Mouse (Mus musculus): ENCODE results near the gene Wdr70. TPM values are rescaled to one million over a fixed set of nuclear protein-coding genes. Genes with fewer than 3 reads are reported as not detected.

Gene Wdr70
- polyA plus RNA-seq, 1 experiment = 23.9 TPM

GRCm38 (mm10) chr15:7956899-7957298 lies 142.1 kb downstream of the Wdr70 start:
- Histone ChIP-seq H3K9me3 (no peaks in the 10 kb centered on the region), H3K4me3 (replicated peaks) (no peak overlapping the region), H3K36me3 (replicated peaks; ENCODE audit: low read length) (no peaks in the 10 kb centered on the region), H3K4me1 (no peaks in the 10 kb centered on the region), H3K27me3 (replicated peaks) (no peaks in the 10 kb centered on the region)
- no peak for TF ChIP-seq FLI1 (IDR thresholded peaks at IDR 0.05; ENCODE audit: low read length)
- no peak for TF ChIP-seq GATA1 (IDR thresholded peaks at IDR 0.05; ENCODE audit: borderline replicate concordance, low read length)

DNA sequence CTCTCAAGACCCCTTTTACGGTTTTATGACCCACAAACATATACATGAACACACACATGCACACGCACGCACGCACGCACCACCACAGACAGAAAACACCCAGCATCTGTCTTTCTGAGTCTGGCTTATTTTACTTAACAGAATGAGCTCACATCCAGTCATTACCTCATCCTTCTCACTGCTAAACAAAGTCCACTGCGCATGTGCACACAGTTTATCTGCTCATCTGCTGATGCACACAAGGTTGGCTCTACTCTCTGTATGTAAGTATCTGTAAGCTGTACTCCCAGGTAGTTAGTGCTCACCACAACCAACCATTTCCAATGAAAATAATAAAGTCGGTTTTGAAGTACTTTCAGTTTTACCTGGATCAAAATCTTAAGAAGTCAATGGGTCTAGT lies 148.4 kb downstream of the Wdr70 start:
- Histone ChIP-seq H3K4me1 (no peaks in the 10 kb centered on the region), H3K9me3 (no peaks in the 10 kb centered on the region), H3K27me3 (replicated peaks) (no peaks in the 10 kb centered on the region), H3K36me3 (replicated peaks; ENCODE audit: low read length) (no peaks in the 10 kb centered on the region), H3K4me3 (replicated peaks) (no peak overlapping the region)
- TF ChIP-seq GATA1 (IDR thresholded peaks at IDR 0.05; ENCODE audit: borderline replicate concordance, low read length) (no peak), FLI1 (IDR thresholded peaks at IDR 0.05; ENCODE audit: low read length) (no peak)

DNA sequence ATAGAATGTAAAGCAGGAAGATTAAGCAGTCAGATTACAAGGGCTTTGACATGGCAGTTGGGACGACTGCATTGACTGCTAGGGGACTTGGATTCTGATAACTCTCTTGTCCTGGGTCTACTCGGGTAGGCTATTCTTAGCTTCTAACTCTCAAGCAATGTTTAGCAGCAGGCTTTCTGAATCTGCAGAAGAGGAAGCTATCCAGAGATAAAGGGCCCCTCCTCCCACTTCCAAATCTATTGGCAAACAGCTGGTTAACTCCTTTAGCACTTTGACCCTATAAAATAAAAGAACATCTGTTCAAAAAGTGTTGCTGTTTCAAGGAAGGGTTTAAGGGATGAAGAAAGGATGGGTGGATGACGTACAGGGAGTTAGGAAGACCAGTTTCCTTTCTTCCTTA lies 157.3 kb downstream of the Wdr70 start:
- Histone ChIP-seq H3K4me3 (replicated peaks) (no peak overlapping the region), H3K36me3 (replicated peaks; ENCODE audit: low read length) (no peaks in the 10 kb centered on the region), H3K9me3 (no peaks in the 10 kb centered on the region), H3K4me1 (peaks cover 20% of the 10 kb centered on the region), H3K27me3 (replicated peaks) (no peaks in the 10 kb centered on the region)
- TF ChIP-seq FLI1 (IDR thresholded peaks at IDR 0.05; ENCODE audit: low read length) = no peak
- no peak for TF ChIP-seq GATA1 (IDR thresholded peaks at IDR 0.05; ENCODE audit: borderline replicate concordance, low read length)

DNA sequence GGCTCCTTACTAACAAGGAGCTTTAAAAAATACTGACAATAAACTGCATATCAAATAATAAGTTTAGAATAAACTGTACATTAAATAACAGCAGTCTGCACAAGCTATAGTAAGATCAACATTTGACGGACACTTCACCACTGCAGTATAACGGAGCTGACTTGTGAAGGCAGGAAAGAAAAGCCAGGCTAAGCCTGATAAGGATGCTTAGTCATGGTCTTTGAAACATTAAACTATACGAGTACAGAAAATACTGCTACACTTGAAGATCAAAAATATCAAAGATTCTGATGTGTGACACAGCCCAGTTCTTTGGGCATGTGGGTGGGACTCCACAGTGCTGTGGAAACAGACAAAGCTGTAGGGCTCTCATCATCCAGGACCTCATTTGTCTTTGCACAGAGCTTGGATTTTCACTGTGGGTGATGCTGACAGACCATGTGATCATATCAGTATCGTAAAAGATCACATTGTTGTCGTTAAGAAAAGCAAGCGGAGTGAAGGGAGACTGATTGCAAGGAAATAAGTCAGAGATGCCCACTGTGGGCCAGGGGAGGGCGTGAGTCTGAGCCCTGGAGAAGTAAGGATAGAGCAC lies 163.3 kb downstream of the Wdr70 start:
- no peaks in the 10 kb centered on the region for H3K36me3 ChIP-seq (replicated peaks; ENCODE audit: low read length)
- no peak for TF ChIP-seq FLI1 (IDR thresholded peaks at IDR 0.05; ENCODE audit: low read length)
- no peak for TF ChIP-seq GATA1 (IDR thresholded peaks at IDR 0.05; ENCODE audit: borderline replicate concordance, low read length)
- H3K4me3 ChIP-seq (replicated peaks) = peak overlapping the region; percentile 65
- H3K4me1 ChIP-seq = peaks cover 41% of the 10 kb centered on the region
- peaks cover 1% of the 10 kb centered on the region; the same call in 1 of the 2 replicates for H3K9me3 ChIP-seq
- H3K27me3 ChIP-seq (replicated peaks) = no peaks in the 10 kb centered on the region

DNA sequence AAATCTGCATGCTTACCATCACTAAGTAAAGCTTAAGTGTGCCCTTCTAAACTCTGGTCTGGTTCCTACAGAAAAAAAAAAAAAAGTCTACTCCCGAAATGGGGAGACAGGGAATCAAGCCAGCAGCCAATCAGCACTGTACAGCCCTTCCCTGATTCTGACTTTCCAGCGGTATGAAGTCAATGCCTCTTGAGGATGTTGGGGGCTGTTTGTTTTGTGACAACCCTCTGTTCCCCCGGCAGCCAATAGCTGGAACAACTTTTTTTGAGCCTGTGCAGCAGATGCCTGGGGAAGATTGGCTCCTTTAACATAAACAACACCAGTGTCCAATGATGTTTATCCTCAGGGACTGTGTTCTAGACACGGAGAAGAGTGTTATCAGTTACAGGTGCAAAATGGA lies 164.4 kb downstream of the Wdr70 start:
- no peak for TF ChIP-seq FLI1 (IDR thresholded peaks at IDR 0.05; ENCODE audit: low read length)
- Histone ChIP-seq H3K4me1 (peaks cover 34% of the 10 kb centered on the region), H3K4me3 (replicated peaks) (no peak overlapping the region), H3K9me3 (peaks cover 3% of the 10 kb centered on the region; the same call in 1 of the 2 replicates), H3K27me3 (replicated peaks) (no peaks in the 10 kb centered on the region), H3K36me3 (replicated peaks; ENCODE audit: low read length) (no peaks in the 10 kb centered on the region)

DNA sequence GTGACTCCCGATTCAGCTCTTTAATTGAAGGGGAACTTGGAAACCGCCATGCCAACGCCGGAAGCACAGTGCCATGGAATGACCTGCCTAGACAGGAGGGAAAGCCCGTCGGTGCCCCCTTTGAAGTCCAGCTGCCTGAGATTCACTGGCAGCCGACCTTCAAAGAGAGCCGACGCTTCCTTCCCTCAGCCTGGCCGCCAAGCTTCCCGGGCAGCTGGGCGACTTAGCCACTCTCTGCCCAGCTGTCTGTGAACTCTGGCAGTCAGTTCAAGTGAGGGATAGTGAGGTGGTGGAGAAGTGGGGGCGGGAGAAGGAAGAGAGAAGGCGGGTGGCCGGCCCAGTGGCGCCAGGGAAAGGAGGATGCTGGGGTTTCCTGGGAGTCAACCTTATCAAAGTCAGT lies 164.9 kb downstream of the Wdr70 start:
- Histone ChIP-seq H3K27me3 (replicated peaks) (no peaks in the 10 kb centered on the region), H3K36me3 (replicated peaks; ENCODE audit: low read length) (no peaks in the 10 kb centered on the region), H3K9me3 (peaks cover 3% of the 10 kb centered on the region; the same call in 1 of the 2 replicates), H3K4me3 (replicated peaks) (no peak overlapping the region), H3K4me1 (peaks cover 33% of the 10 kb centered on the region)
- TF ChIP-seq GATA1 (IDR thresholded peaks at IDR 0.05; ENCODE audit: borderline replicate concordance, low read length) (no peak), FLI1 (IDR thresholded peaks at IDR 0.05; ENCODE audit: low read length) (no peak)

- no peak overlapping the region for H3K4me3 ChIP-seq (replicated peaks)
- H3K9me3 ChIP-seq = peaks cover 3% of the 10 kb centered on the region; the same call in 1 of the 2 replicates
- no peaks in the 10 kb centered on the region for H3K27me3 ChIP-seq (replicated peaks)
- TF ChIP-seq FLI1 (IDR thresholded peaks at IDR 0.05; ENCODE audit: low read length) (no peak), GATA1 (IDR thresholded peaks at IDR 0.05; ENCODE audit: borderline replicate concordance, low read length) (no peak)
- peaks cover 33% of the 10 kb centered on the region for H3K4me1 ChIP-seq
- no peaks in the 10 kb centered on the region for H3K36me3 ChIP-seq (replicated peaks; ENCODE audit: low read length)
These were observed 167.4 kb downstream of the Wdr70 start for GRCm38 (mm10) chr15:7931605-7932008.

GRCm38 (mm10) chr15:7925382-7925781 lies 173.6 kb downstream of the Wdr70 start:
- H3K9me3 ChIP-seq = no peaks in the 10 kb centered on the region
- H3K27me3 ChIP-seq (replicated peaks) = no peaks in the 10 kb centered on the region
- peaks cover 24% of the 10 kb centered on the region for H3K4me1 ChIP-seq
- TF ChIP-seq GATA1 (IDR thresholded peaks at IDR 0.05; ENCODE audit: borderline replicate concordance, low read length) = no peak
- no peak for TF ChIP-seq FLI1 (IDR thresholded peaks at IDR 0.05; ENCODE audit: low read length)
- peaks cover 24% of the 10 kb centered on the region for H3K36me3 ChIP-seq (replicated peaks; ENCODE audit: low read length)
- peak overlapping the region; percentile 3 for H3K4me3 ChIP-seq (replicated peaks)

DNA sequence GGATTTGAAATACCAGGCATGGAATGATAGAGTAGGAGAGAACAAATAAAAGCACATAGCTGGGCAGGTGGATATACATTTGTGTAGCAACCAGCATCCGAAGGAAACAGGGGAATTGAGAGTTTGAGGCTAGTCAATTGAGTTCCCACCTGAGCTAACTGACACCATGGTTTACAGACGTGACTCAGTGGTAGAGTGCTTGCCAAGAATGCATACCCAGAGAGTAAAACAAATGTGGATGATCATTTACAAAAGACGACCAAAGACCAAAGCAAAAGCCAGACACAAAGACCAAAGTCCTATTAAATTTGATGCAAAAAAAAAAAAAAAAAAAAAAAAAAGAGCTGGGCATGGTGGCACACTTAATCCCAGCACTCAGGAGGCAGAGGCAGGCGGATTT lies 175.7 kb downstream of the Wdr70 start:
- TF ChIP-seq GATA1 (IDR thresholded peaks at IDR 0.05; ENCODE audit: borderline replicate concordance, low read length) = no peak
- TF ChIP-seq FLI1 (IDR thresholded peaks at IDR 0.05; ENCODE audit: low read length) = no peak
- 0 out of 2 replicates have a peak, but pooled peaks cover under 1% of the 10 kb centered on the region for H3K9me3 ChIP-seq
- H3K36me3 ChIP-seq (replicated peaks; ENCODE audit: low read length) = peaks cover 37% of the 10 kb centered on the region
- H3K27me3 ChIP-seq (replicated peaks) = no peaks in the 10 kb centered on the region
- no peak overlapping the region for H3K4me3 ChIP-seq (replicated peaks)
- peaks cover 24% of the 10 kb centered on the region for H3K4me1 ChIP-seq

GRCm38 (mm10) chr15:7922291-7923037 lies 176.5 kb downstream of the Wdr70 start:
- H3K4me3 ChIP-seq (replicated peaks) = no peak overlapping the region
- peaks cover 2% of the 10 kb centered on the region; the same call in 1 of the 2 replicates for H3K9me3 ChIP-seq
- no peaks in the 10 kb centered on the region for H3K27me3 ChIP-seq (replicated peaks)
- peaks cover 24% of the 10 kb centered on the region for H3K4me1 ChIP-seq
- no peak for TF ChIP-seq FLI1 (IDR thresholded peaks at IDR 0.05; ENCODE audit: low read length)
- TF ChIP-seq GATA1 (IDR thresholded peaks at IDR 0.05; ENCODE audit: borderline replicate concordance, low read length) = no peak
- peaks cover 40% of the 10 kb centered on the region for H3K36me3 ChIP-seq (replicated peaks; ENCODE audit: low read length)
